Mouse (Mus musculus) macrophage (primary cell): ENCODE measurements around the gene Sftpd. TPM values are rescaled to one million over a fixed set of nuclear protein-coding genes. Genes with fewer than 3 reads are reported as not detected.

Experiments
- H3K27ac ChIP-seq: fragments of 350-480 bp; formaldehyde crosslinking; 2 replicates; pipeline ENCODE4 v1.9.0; 2021
- H3K36me3 ChIP-seq: fragments of 350-480 bp; formaldehyde crosslinking; 2 replicates; pipeline ENCODE4 v1.9.0; 2021; ENCODE audit errors: inconsistent target
- H3K4me3 ChIP-seq: fragments of 350-480 bp; formaldehyde crosslinking; 2 replicates; pipeline ENCODE4 v1.9.0; 2021; ENCODE audit errors: inconsistent target
- H3K79me2 ChIP-seq: fragments of 350-480 bp; formaldehyde crosslinking; 2 replicates; pipeline ENCODE4 v1.9.0; 2021; ENCODE audit errors: inconsistent target
- WGBS: methylation state at CpG from one replicate; pipeline ENCODE4 v1.1.7; 2026; ENCODE audit warnings: inconsistent platforms; ENCODE audit not compliant: missing documents; 5-methylcytosine and 5-hydroxymethylcytosine counted together
- polyA plus RNA-seq: library from polyadenylated mRNA; stranded (reverse); fragments of 250-400 nt; gene quantifications from 3 replicates; pipeline ENCODE4 v1.2.4, GENCODE M21; 2018; ENCODE audit warnings: inconsistent platforms
- total RNA-seq, 78 experiments: library from RNA; depleted of rRNA; stranded (reverse); fragments of 250-400 nt; gene quantifications; 1 replicate in 9 of 78; 2 replicates in 24 of 78; 3 replicates in 43 of 78; 4 replicates in 2 of 78; pipeline ENCODE4 v1.2.4; 2018; ENCODE audit warnings: inconsistent platforms in 56 of 78

The Sftpd gene
- total RNA-seq (2018; cell fraction: chromatin; rRNA removed): not detected
- not detected for total RNA-seq (2018; cell fraction: cytosol; rRNA removed)
- not detected for total RNA-seq (2018; cell fraction: nucleus; rRNA removed)
- polyA plus RNA-seq: not detected in 3 replicates

DNA sequence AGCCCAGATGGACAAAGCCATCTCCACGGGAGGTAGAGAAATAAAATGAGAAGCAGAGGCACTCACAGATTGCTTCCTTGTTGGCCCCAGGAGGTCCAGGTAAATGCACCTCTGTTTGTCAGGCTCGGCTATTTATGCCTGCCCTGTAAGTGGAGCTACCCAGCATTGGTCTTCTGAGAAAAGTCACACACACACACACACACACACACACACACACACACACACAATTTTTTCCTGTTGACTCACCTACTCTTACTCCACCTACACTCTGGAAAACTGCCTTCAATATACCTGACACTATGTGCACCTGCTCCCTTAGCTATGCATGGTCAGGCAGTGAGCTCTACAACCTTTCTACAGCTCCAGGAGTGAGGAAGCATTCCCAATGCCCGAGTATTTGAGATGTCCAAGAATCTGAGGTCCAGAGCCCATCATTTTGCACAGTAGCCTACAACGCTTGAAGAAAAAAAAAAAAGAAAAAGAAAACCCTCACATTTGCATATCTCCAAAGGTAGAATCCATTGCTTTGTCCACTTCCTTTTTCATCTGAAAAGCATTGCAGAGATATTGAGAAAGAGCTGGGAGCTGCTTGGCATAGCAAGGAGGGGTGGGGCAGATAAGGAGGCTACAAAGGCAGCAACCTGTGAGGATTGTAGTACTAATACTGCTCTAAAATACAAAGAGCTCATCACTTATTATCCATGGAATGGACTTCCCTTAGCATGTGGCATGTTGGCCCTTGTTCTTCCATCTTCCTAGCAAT, at the start of gene Sftpd:
TSS of gene Sftpd (minus strand) at position 91 of the 763 bp plus-strand sequence.
- Histone ChIP-seq H3K79me2 (no peaks in the 10 kb centered on the region), H3K36me3 (no peaks in the 10 kb centered on the region), H3K4me3 (no peak within 1 kb of the TSS), H3K27ac (no peak within 1 kb of the TSS)
- 79% methylated on average over 4 of the region's 4 CpGs for WGBS

DNA sequence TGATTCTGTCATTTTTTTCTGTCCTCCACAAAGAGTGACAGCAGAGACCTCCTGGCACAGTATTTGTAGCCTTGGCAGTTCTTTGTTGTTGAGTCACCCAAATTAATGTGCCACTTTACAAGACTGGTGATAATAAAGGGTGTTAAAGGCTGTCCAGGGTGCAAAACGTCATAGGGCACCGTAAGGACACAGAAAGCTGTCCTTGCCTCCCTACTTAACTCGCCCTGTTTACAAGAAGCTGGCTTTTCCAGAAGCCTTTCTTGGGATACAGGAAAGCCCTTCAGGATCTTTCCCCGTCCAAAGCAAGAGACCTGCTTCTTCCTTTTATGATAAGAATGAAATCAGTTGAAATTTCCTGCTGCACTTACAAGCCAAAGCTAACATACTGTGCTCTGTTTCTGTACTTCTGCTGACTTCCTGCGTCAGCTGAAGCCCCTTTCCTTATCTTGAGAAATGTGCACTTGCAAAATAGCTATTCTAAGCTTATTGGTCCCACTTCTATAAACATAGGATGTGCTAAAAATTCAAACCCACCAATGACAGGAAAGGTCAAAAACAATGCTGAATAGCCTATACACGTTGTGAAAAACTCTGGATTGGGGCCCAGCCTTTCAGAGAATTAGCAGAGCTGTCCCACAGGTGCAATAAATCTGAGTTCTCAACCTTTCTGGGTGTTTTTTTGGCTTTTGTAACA, 13.2 kb upstream of the Sftpd start:
- H3K27ac ChIP-seq: no peak overlapping the region
- no peaks in the 10 kb centered on the region for H3K36me3 ChIP-seq
- H3K4me3 ChIP-seq: no peak overlapping the region
- no peaks in the 10 kb centered on the region for H3K79me2 ChIP-seq
- 37% methylated on average over 6 of the region's 6 CpGs for WGBS

DNA sequence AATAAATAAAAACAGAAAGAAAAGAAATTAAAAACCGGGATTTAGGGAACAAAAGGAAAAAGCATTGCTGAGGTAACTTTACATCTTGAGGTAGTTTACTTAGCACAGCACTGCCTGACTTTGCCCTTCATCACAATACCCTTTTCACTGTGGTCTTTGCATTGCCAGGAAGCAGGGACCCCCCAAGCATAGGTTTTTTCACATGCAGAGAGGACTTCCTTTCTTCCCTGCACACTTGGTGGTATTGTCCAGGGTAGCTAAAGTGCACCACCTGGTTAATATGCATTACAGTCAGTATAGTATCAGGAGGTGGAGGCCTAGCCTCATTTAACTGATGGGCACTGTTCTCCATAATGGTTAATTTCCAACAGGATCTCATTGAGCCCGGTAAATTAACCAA, 4.5 kb upstream of the Sftpd start:
- Histone ChIP-seq H3K79me2 (no peaks in the 10 kb centered on the region), H3K4me3 (no peak overlapping the region), H3K36me3 (no peaks in the 10 kb centered on the region), H3K27ac (no peak overlapping the region)
- 79% methylated on average over 2 of the region's 2 CpGs for WGBS

DNA sequence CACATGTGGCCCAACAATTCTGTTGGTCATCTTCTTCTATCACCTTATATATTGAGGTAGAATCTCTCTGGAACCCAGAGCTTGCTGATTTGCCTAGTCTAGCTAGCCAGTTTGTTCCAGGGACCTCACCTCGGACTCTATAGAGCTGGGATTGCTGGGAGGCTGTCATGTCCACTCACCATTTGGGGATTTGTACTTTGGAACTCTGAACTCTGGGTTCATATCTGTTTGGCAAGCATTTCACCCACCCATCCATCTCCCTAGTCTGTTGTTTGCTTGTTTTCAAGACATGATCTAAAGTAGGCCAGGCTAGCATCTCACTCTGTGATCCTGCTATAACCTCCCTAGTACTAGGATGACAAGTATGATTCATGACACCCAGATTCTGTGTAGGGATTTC, 10.1 kb downstream of the Sftpd start:
- no peaks in the 10 kb centered on the region for H3K36me3 ChIP-seq
- H3K4me3 ChIP-seq: no peak overlapping the region
- H3K79me2 ChIP-seq: no peaks in the 10 kb centered on the region
- 44% methylated on average over 1 of the region's 1 CpGs for WGBS
- no peak overlapping the region for H3K27ac ChIP-seq

DNA sequence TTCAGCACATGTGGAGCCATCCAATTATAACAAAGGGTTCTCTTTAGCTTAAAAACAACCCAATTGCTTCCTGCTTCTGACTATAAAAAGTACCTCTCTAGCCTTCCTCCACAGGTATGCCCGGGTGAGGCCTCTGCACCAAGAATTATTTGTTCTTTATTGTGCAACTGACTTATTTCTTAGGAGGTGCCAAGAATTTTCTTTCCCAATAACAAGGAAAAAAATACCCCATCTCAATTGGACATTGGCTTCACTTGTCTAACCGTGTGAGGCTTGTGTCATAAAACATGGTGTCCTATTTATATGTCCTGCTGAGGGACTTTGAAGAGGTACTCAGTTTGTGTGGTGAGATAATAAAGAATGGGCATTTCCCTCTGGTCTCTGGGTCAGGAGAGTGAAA, 14.4 kb downstream of the Sftpd start:
- no peak overlapping the region for H3K4me3 ChIP-seq
- no peaks in the 10 kb centered on the region for H3K36me3 ChIP-seq
- H3K79me2 ChIP-seq: no peaks in the 10 kb centered on the region
- H3K27ac ChIP-seq: no peak overlapping the region
- 76% methylated on average over 2 of the region's 2 CpGs for WGBS

DNA sequence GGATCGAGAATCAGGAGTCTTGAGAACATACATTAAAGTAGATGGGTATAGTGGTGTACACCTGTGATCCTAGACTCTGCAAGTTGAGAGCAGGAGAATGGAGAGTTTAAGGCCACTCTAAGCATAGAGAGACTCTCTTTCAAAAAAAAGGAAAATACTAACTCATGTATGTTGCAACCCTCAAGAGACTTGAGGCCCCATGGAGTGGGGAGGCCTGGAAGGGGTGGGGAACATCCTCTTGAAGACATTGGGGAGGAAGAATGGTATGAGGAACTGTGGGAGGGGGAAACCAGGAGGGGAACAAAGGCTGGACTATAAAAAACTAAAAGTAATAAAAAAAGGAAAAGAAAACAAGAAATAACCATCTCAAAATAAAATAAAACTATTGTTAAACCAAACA, 16.4 kb downstream of the Sftpd start:
- no peaks in the 10 kb centered on the region for H3K79me2 ChIP-seq
- no peaks in the 10 kb centered on the region for H3K36me3 ChIP-seq
- no peak overlapping the region for H3K27ac ChIP-seq
- 88% methylated on average over 1 of the region's 1 CpGs for WGBS
- no peak overlapping the region for H3K4me3 ChIP-seq

DNA sequence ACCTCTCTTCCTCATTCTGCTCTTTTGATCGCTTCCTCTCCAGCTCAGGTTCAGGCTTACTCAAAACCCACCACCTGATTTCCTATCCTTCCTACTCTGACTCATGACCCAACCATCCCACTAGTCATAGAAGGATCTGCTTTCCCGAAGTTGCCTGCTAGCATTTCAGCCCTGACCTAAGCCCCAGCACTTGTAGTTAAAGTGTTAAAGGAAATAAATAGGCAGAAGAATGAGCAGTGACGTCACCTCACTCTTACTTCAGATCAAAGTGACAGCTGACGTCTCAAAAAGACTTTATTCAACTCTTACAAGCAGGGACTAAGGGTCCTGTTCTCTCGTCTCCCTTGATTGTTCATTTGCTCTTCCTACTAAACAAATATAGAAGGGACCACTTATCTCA, 17.7 kb downstream of the Sftpd start:
- Histone ChIP-seq H3K27ac (no peak overlapping the region), H3K79me2 (no peaks in the 10 kb centered on the region), H3K4me3 (no peak overlapping the region), H3K36me3 (no peaks in the 10 kb centered on the region)
- WGBS: 17% methylated on average over 5 of the region's 5 CpGs

DNA sequence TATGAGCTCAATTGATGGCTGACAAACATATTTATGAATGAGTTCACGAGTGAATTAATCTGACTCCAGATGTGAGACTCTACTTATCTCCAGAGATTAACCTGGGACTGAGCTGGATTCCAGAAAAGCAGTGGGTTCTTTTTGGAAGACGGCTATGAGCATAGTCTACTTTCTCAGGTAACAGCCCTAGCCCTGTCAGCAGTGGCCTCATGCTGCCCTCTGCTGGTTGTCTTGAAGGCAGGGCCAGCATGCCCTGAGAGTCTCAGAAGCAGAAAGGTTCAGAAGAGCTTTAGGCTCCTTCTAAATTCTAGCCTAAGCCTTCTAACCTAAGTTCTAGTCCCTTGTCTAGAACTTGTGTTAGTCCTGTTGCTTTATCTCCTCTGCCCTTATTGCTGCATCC, 22.3 kb downstream of the Sftpd start:
- H3K27ac ChIP-seq: no peak overlapping the region
- 14% methylated on average over 2 of the region's 2 CpGs for WGBS
- no peak overlapping the region for H3K4me3 ChIP-seq
- H3K79me2 ChIP-seq: no peaks in the 10 kb centered on the region
- no peaks in the 10 kb centered on the region for H3K36me3 ChIP-seq

DNA sequence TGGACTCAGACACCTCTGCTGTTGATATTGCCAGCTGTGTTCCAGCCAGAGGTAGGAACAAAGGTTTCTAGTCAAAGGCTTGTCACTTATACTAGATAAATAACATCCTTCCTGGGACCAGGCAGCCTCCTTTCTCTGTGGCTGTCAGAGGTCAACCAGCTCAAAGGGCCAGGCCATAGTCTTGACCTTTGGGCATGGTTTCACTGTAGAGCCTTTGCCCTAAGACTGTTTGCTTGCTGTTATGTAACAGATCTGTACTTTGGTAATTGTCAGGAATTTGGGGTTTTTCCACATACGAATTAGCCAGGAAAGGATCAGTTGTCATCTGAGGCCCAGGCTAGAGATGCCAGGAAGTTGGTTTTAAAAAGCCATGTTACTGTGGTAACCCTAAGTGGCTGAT, 24.2 kb downstream of the Sftpd start:
- H3K27ac ChIP-seq: no peak overlapping the region
- 82% methylated on average over 1 of the region's 1 CpGs for whole genome bisulfite sequencing

DNA sequence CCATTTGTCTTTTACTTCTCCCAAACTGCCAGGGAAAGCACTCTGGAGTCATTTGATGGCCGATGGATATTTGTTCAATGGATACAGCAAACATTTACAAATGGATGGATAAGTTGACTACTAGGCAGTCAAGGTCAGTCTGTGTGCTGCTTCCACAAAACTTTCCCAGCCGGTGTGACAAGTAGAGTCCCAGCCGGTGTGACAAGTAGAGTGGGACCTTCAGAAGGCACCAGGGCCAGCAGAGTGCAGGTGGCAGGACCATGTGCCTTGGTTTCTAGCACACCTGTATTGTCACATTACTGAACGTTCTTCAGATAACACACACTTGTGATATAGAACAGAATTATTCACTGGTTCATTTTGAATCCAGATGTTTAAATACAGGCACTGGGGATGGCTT, 24.9 kb downstream of the Sftpd start:
- H3K4me3 ChIP-seq: no peak overlapping the region
- WGBS: 84% methylated on average over 4 of the region's 4 CpGs
- no peaks in the 10 kb centered on the region for H3K79me2 ChIP-seq
- no peaks in the 10 kb centered on the region for H3K36me3 ChIP-seq
- H3K27ac ChIP-seq: no peak overlapping the region

More for the DNA sequence above, 24.2 kb downstream of the Sftpd start:
- H3K4me3 ChIP-seq: no peak overlapping the region
- no peaks in the 10 kb centered on the region for H3K79me2 ChIP-seq
- H3K36me3 ChIP-seq: no peaks in the 10 kb centered on the region

DNA sequence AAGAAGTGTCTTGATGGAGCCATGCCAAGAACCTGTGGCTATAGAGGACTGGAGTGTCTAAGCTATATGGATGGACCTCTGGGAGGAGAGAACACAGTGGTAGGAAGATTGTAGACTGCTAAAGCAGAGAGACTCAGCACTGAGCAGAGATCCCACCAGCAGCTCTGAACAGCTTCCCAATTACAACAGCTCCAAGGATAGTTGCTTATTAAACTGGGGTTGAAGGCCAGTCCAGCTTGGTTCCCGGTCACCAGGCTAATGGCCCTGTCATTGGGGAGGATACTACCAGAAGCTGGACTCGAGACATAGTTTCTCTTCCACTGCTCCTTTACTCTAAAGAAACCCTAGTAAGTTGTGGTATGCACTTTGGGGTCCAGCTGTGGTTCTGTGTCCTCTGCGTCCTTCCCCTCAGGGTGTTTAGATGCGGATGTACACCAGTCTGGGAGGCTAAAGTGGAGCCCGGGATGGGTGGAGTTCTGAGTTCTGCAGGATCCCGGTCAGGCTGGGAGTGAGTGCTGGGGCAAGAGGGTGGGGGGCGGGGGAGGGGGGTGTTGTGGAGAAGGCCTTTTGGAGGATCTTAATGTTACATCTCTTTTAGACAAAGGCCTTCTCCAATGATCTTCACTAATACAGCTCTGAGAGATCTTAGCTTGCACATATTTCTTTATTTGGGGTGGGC, 33.6 kb downstream of the Sftpd start, which contains the start of gene Mbl1:
TSS of gene Mbl1 (plus strand) at position 239 of the 679 bp plus-strand sequence.
- Histone ChIP-seq H3K4me3 (no peak within 1 kb of the TSS), H3K27ac (no peak within 1 kb of the TSS), H3K36me3 (no peaks in the 10 kb centered on the region), H3K79me2 (no peaks in the 10 kb centered on the region)
- WGBS: 91% methylated on average over 7 of the region's 7 CpGs

DNA sequence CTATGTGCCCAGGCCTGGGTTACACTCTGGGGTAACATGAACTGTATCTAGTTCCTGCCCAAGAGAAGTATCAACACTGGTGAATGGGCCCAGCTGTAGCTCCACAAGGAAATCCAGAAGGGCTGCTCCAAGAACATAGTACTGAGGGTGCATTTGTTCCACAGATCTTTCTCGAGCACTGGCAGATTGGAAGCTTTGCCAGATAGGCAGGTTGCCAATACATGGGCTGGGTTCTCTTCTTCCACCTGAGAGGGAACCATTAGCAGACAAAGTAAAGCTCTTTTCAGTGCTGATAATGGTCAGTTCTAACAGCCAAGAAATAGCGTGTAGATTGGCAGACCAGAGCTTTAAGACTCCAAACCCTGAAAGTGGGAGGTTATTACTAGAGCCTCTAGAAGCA, 37.6 kb downstream of the Sftpd start:
- no peaks in the 10 kb centered on the region for H3K36me3 ChIP-seq
- 72% methylated on average over 2 of the region's 2 CpGs for WGBS
- no peak overlapping the region for H3K27ac ChIP-seq
- H3K79me2 ChIP-seq: no peaks in the 10 kb centered on the region
- no peak overlapping the region for H3K4me3 ChIP-seq

DNA sequence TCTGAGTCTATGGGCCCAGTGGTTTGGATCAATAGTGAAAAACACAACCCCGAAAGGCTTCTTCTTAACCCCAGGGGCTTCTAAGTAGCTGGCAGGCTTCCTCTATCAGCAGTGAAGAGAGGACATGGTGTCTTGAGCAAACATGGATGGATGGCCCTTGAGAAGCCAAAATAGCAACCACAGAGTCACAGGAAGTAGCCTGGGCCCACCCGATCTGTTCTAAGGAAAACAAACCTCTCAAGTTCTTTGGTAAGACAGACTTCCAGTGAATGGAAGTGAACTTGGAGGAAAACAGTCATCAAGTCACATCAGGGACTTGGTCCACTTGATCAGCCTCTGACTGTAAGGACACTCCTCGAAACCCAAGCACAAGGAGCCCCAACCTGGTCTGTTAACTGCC, 38.0 kb downstream of the Sftpd start:
- 74% methylated on average over 3 of the region's 3 CpGs for WGBS
- Histone ChIP-seq H3K36me3 (no peaks in the 10 kb centered on the region), H3K79me2 (no peaks in the 10 kb centered on the region), H3K27ac (no peak overlapping the region), H3K4me3 (no peak overlapping the region)

DNA sequence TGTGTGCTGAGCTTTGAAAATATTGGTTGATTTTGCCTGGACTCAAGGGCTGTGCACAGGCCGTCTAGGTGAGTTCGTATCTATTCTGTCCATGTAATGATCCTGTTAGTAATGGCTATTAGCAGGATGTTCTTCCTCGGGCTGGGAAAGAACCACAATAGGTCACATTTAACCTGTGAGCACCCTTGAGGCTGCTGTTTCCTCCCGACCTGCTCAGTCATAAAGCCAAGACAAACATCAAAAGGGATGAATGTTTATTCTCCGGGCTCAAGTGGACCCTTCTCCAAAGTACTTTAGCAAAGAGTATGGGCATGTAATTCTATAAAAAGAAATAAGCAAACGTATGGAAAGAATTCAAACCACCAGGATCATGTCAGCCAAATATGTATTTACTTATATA, 38.9 kb downstream of the Sftpd start:
- Histone ChIP-seq H3K36me3 (no peaks in the 10 kb centered on the region), H3K4me3 (no peak overlapping the region), H3K79me2 (no peaks in the 10 kb centered on the region), H3K27ac (no peak overlapping the region)
- WGBS: 70% methylated on average over 6 of the region's 6 CpGs

DNA sequence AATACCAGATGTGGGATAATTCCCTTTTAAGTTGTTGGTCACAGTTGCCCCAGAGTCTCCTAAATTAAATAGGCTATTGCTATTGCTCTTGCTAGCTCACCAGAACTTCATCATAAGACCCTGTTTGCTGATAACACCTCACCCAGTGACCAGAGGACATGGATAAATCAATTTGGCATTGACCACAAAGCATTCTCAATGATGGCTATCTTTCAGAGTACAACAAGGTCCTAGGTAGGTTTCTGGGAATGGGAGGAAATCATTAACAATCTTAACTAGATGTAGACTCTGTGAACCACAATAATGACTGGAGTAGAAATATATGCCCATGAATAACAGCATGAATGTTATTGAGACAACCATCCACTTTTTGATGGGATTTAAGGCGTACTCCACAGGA, 44.3 kb downstream of the Sftpd start:
- WGBS: 73% methylated on average over 1 of the region's 1 CpGs
- no peak overlapping the region for H3K27ac ChIP-seq
- no peaks in the 10 kb centered on the region for H3K36me3 ChIP-seq
- no peak overlapping the region for H3K4me3 ChIP-seq
- H3K79me2 ChIP-seq: no peaks in the 10 kb centered on the region
